Mouse (Mus musculus) G1E (cell line): ENCODE data around the gene Dcp1a.

ENCODE experiments used
- CTCF ChIP-seq: IDR thresholded peaks from 2 replicates; pipeline ENCODE4 v1.5.1; 2012; ENCODE audit warnings: low read depth, low read length, inconsistent platforms, mixed read lengths
- GATA1 ChIP-seq: IDR thresholded peaks from 2 replicates; pipeline ENCODE4 v1.6.1; 2012; ENCODE audit warnings: borderline replicate concordance, low read length, inconsistent platforms, mixed read lengths
- GATA2 ChIP-seq: IDR thresholded peaks from 2 replicates; pipeline ENCODE4 v1.6.1; 2012; ENCODE audit warnings: low read depth, low read length, inconsistent platforms, borderline replicate concordance
- POLR2AphosphoS5 ChIP-seq: IDR thresholded peaks from 2 replicates; pipeline ENCODE4 v1.6.1; 2012; ENCODE audit warnings: low read depth, low read length, inconsistent platforms; ENCODE audit not compliant: insufficient replicate concordance
- TAL1 ChIP-seq: conservative IDR thresholded peaks from 2 replicates; pipeline ENCODE4 v1.6.1; 2012; ENCODE audit warnings: low read depth, low read length, inconsistent platforms, mixed read lengths

DNA sequence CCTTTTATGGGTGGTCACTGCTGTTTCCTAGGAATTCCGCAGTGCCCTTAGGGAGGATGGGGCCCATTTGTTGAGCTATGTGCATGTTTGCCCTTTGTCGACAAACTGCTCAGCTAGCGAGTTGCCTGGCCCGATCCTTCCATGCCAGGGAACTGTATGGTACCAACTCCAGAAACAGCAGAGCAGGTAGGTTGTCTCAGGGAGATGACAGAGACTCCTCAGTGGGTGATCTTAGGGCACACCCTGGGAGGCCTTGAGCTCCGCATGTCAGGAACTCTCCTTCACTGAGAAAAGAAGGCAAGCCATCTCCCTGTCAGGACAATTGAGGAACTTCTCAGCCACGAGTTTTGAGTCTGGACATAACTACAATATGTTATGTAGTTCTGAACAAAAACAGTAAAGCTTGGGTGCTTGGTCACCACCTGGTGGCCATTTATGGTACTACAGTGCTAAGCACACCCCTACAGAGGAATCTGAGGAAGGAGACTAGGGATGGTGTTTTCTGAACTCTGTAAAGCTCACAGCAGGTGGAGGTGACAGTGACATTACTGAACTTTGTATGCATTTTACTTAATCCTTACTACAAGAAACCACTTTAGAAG lies 94.7 kb downstream of the Dcp1a start:
- TF ChIP-seq CTCF, result peak; percentile 94
- TF ChIP-seq TAL1, result no peak
- TF ChIP-seq GATA1, result no peak
- TF ChIP-seq GATA2, result no peak
- no peak for TF ChIP-seq POLR2AphosphoS5
